Mouse (Mus musculus): Measurements from ENCODE around the gene Il22.

DNA sequence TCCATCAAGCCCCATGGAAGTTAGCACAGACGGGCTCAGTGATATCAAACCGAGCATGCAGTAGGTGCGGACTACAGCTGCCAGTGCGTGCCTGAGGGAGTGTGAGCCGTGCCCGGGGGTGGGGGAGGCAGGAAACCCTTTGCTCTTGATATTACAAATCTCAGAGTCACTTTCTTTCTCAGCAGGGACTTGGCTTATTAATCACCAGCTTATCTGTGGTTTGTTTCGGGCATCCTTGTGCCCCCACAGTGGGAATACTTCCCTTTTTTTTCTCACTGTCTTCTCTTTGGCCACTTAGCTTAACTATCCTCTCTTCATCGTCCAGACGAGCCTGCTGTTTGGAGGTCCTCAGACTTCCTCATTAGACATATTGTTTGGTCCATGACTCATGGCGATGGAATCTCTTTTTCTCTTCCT, 26.0 kb upstream of the Il22 start:
- TF ChIP-seq ZNF384 (IDR thresholded peaks at IDR 0.05; ENCODE audit: low read depth, low read length) (peak; percentile 68), TCF12 (IDR thresholded peaks at IDR 0.05; ENCODE audit: low read depth, low read length) (peak; percentile 54; the same call in 1 of the 2 replicates), NELFE (IDR thresholded peaks at IDR 0.05; ENCODE audit: low read depth, low read length) (peak; percentile 27; the same call in 1 of the 2 replicates), CTCF (IDR thresholded peaks at IDR 0.05 in 2 of 3, conservative IDR thresholded peaks at IDR 0.05 in 1 of 3; ENCODE audit: control insufficient read depth in 1 of 3, insufficient read depth in 1 of 3, low read depth in 2 of 3, low read length in 3 of 3, poor library complexity in 1 of 3, severe bottlenecking in 1 of 3) (no peak), POLR2A (IDR thresholded peaks at IDR 0.05; ENCODE audit: control insufficient read depth in 1 of 2, insufficient read depth in 1 of 2, low read depth in 1 of 2, low read length in 2 of 2, poor library complexity in 1 of 2) (no peak), MAZ (IDR thresholded peaks at IDR 0.05; ENCODE audit: low read depth, low read length) (peak; percentile 68; the same call in 1 of the 2 replicates), USF1 (IDR thresholded peaks at IDR 0.05; ENCODE audit: low read depth, low read length) (no peak), MYC (IDR thresholded peaks at IDR 0.05; ENCODE audit: low read depth, low read length) (0 out of 2 replicates have a peak, but pooled peaks have one; percentile 49), HCFC1 (IDR thresholded peaks at IDR 0.05; ENCODE audit: low read depth, low read length) (no peak), BHLHE40 (IDR thresholded peaks at IDR 0.05; ENCODE audit: borderline replicate concordance, low read depth, low read length) (no peak)
